In the genomic region with DNA sequence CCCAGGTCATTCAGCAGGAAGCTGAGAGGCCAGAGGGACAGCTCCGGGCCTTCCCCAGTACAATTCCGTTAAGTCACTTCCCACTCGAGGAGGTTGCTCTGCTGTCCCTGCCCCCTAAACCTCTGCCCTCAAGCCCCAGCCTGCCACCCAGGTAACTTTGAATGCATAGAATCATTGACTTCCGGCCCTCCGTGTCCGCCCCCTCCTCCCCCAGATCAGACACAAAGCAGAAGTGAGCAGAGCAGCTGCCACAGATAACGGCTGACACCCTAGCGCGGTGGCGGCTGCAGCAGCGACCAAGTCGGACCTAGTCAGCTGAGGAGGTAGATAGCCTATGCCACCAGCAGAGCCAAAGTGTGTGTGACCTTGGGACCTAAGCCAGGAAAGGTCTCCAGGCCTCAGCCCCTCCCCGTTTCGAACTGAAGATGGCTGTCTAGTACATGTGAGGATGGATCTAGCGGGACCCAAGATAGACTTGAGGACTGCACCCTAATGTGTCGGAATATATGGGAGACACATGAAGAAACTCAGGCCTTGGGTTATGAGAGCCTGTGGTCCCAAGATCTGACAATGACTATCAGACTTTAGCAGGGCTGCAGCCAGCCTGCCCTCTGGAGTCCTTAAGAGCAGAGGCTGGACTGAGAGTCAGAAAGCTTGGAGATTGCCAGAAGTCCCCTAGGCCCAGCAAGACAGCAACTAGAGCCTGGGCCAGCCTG, we compare ENCODE assay signal across 8 mouse cellular contexts. TPM values are rescaled to one million over a fixed set of nuclear protein-coding genes. Genes with fewer than 3 reads are reported as not detected.
A peak's percentile ranks its signal among the peaks of the same experiment; 100 is the strongest.
DNase-seq lines count a peak whose midpoint lies in the region; ATAC-seq and TF ChIP-seq lines count a peak whose summit lies in the region.

No protein-coding gene starts in this region.

- H3K36me3 ChIP-seq in forebrain, embryonic 10.5 days (replicated peaks): no peaks in the 10 kb centered on the region
- no peaks in the 10 kb centered on the region for H3K36me3 ChIP-seq in forebrain, embryonic 15.5 days
- no peaks in the 10 kb centered on the region for H3K36me3 ChIP-seq in heart, embryonic 14.5 days (ENCODE audit: control insufficient read depth, insufficient read depth, low read length)
- peaks cover 37% of the 10 kb centered on the region for H3K36me3 ChIP-seq in thymus, adult 2 months (ENCODE audit: control insufficient read depth, insufficient read depth, low read length)

- WGBS in forebrain, embryonic 10.5 days: 74% methylated on average over 16 of the region's 16 CpGs
- WGBS in forebrain, embryonic 15.5 days: 78% methylated on average over 16 of the region's 16 CpGs
- WGBS in heart, embryonic 14.5 days: 13% methylated on average over 16 of the region's 16 CpGs
- 4% methylated on average over 16 of the region's 16 CpGs for WGBS in thymus, adult 2 months

- H3K9ac ChIP-seq in forebrain, embryonic 15.5 days (replicated peaks): no peak overlapping the region
- H3K9ac ChIP-seq in heart, embryonic 14.5 days (ENCODE audit: low read length): no peak overlapping the region; the same call in 1 of the 2 replicates

- ATAC-seq in forebrain, embryonic 15.5 days (replicated peaks): no peak
- peak; percentile 32; the same call in 1 of the 2 replicates for ATAC-seq in heart, embryonic 14.5 days (ENCODE audit: insufficient number of reproducible peaks, insufficient read depth, low FRiP score, low read depth)

- TF ChIP-seq POLR2A in thymus, adult 2 months (IDR thresholded peaks at IDR 0.05; ENCODE audit: control insufficient read depth, extremely low read depth, insufficient read depth, low read length, poor library complexity): peak; percentile 97

- H3K4me3 ChIP-seq in forebrain, embryonic 10.5 days: no peak overlapping the region
- no peak overlapping the region for H3K4me3 ChIP-seq in forebrain, embryonic 15.5 days
- no peak overlapping the region for H3K4me3 ChIP-seq in heart, embryonic 14.5 days (ENCODE audit: control insufficient read depth in 1 of 2, insufficient read depth in 1 of 2, low read depth in 1 of 2, low read length in 2 of 2)
- H3K4me3 ChIP-seq in thymus, adult 2 months (ENCODE audit: control insufficient read depth, insufficient read depth, low read length): peak overlapping the region; percentile 99

- TF ChIP-seq CTCF in thymus, adult 2 months (IDR thresholded peaks at IDR 0.05; ENCODE audit: borderline replicate concordance, control insufficient read depth, extremely low read depth, insufficient read depth, low read length, poor library complexity): 0 out of 2 replicates have a peak, but pooled peaks have one; percentile 19

- no peaks in the 10 kb centered on the region for H3K27me3 ChIP-seq in forebrain, embryonic 10.5 days (ENCODE audit: poor library complexity, severe bottlenecking)
- H3K27me3 ChIP-seq in forebrain, embryonic 15.5 days: no peaks in the 10 kb centered on the region
- H3K27me3 ChIP-seq in heart, embryonic 14.5 days (ENCODE audit: control insufficient read depth, insufficient read depth, low read length): no peaks in the 10 kb centered on the region
- no peaks in the 10 kb centered on the region for H3K27me3 ChIP-seq in thymus, adult 2 months (ENCODE audit: control insufficient read depth, insufficient read depth, low read length)

- DNase-seq in forebrain, embryonic 10.5 days (ENCODE audit: extremely low spot score, low spot score): no peak
- peak; percentile 25 for DNase-seq in lung, postnatal 14 days
- peak; percentile 87 for DNase-seq in thymus, adult 2 months
- DNase-seq in kidney, adult 18-20 months: no peak
- no peak for DNase-seq in cerebellum, postnatal 25 days
- DNase-seq in left cerebral cortex, adult 11 months (ENCODE audit: low spot score): no peak

- H3K9me3 ChIP-seq in forebrain, embryonic 10.5 days: no peaks in the 10 kb centered on the region
- H3K9me3 ChIP-seq in forebrain, embryonic 15.5 days: no peaks in the 10 kb centered on the region
- no peaks in the 10 kb centered on the region for H3K9me3 ChIP-seq in heart, embryonic 14.5 days (ENCODE audit: control insufficient read depth, low read length)

- 0 out of 2 replicates have a peak overlapping the region, but pooled peaks have one; percentile 25 for H3K27ac ChIP-seq in forebrain, embryonic 10.5 days
- H3K27ac ChIP-seq in forebrain, embryonic 15.5 days (replicated peaks): no peak overlapping the region
- H3K27ac ChIP-seq in heart, embryonic 14.5 days (replicated peaks in 1 of 2; ENCODE audit: control insufficient read depth in 1 of 2, insufficient read depth in 1 of 2, low read depth in 2 of 2, low read length in 2 of 2): peak overlapping the region; percentile 9 to 55; a peak in 2 of 4 replicates
- H3K27ac ChIP-seq in thymus, adult 2 months (ENCODE audit: control insufficient read depth, insufficient read depth, low read length): peak overlapping the region; percentile 94

- peaks cover 6% of the 10 kb centered on the region; the same call in 1 of the 2 replicates for H3K4me1 ChIP-seq in forebrain, embryonic 10.5 days
- H3K4me1 ChIP-seq in forebrain, embryonic 15.5 days: no peaks in the 10 kb centered on the region
- H3K4me1 ChIP-seq in heart, embryonic 14.5 days (ENCODE audit: control insufficient read depth in 2 of 2, insufficient read depth in 2 of 2, low read length in 2 of 2): peaks cover 10 to 14% of the 10 kb centered on the region in 2 experiments
- H3K4me1 ChIP-seq in thymus, adult 2 months (replicated peaks; ENCODE audit: control insufficient read depth, insufficient read depth, low read length): peaks cover 66% of the 10 kb centered on the region

- no peak overlapping the region for H3K4me2 ChIP-seq in forebrain, embryonic 15.5 days (replicated peaks)
- H3K4me2 ChIP-seq in heart, embryonic 14.5 days (ENCODE audit: low read length): peak overlapping the region; percentile 26; the same call in 1 of the 2 replicates

RNA-seq across cellular contexts. Expression of a gene that starts 0.9 kb away (rescaled TPM):
- polyA plus RNA-seq in forebrain, embryonic 10.5 days (2016; fragmentation: Nextera tagmentation; extraction: Ambion mirVana): 3.1 and 6.1 TPM in 2 replicates
- polyA plus RNA-seq in forebrain, embryonic 15.5 days (2015; fragmentation: Nextera tagmentation; extraction: Ambion mirVana): 3.1 and 7.5 TPM in 2 replicates
- 8.1 and 10.0 TPM in 2 replicates for polyA plus RNA-seq in heart, embryonic 14.5 days (2014; fragmentation: Nextera tagmentation; extraction: Ambion mirVana)
- 1,833 and 1,914 TPM in 2 replicates for polyA plus RNA-seq in thymus, adult 2 months (2012; rRNA removed)

RNA-seq across cellular contexts. Expression of a gene that starts 25.1 kb away (rescaled TPM):
- 4.5 TPM in 2 replicates for polyA plus RNA-seq in forebrain, embryonic 10.5 days (2016; fragmentation: Nextera tagmentation; extraction: Ambion mirVana)
- 4.1 and 5.3 TPM in 2 replicates for polyA plus RNA-seq in forebrain, embryonic 15.5 days (2015; fragmentation: Nextera tagmentation; extraction: Ambion mirVana)
- polyA plus RNA-seq in heart, embryonic 14.5 days (2014; fragmentation: Nextera tagmentation; extraction: Ambion mirVana): 2.4 and 3.3 TPM in 2 replicates
- polyA plus RNA-seq in thymus, adult 2 months (2012; rRNA removed): 81.1 and 83.6 TPM in 2 replicates

RNA-seq across cellular contexts. Expression of a gene that starts 27.2 kb away (rescaled TPM):
- polyA plus RNA-seq in forebrain, embryonic 10.5 days (2016; fragmentation: Nextera tagmentation; extraction: Ambion mirVana): 0.09 TPM in 1 of 2 replicates, not detected in the other
- 1.0 and 1.4 TPM in 2 replicates for polyA plus RNA-seq in forebrain, embryonic 15.5 days (2015; fragmentation: Nextera tagmentation; extraction: Ambion mirVana)
- not detected in 2 replicates for polyA plus RNA-seq in heart, embryonic 14.5 days (2014; fragmentation: Nextera tagmentation; extraction: Ambion mirVana)
- polyA plus RNA-seq in thymus, adult 2 months (2012; rRNA removed): 1.6 and 2.2 TPM in 2 replicates

RNA-seq across cellular contexts. Expression of a gene that starts 40.5 kb away (rescaled TPM):
- 8.4 and 8.8 TPM in 2 replicates for polyA plus RNA-seq in forebrain, embryonic 10.5 days (2016; fragmentation: Nextera tagmentation; extraction: Ambion mirVana)
- 4.2 and 4.9 TPM in 2 replicates for polyA plus RNA-seq in forebrain, embryonic 15.5 days (2015; fragmentation: Nextera tagmentation; extraction: Ambion mirVana)
- polyA plus RNA-seq in heart, embryonic 14.5 days (2014; fragmentation: Nextera tagmentation; extraction: Ambion mirVana): 38.4 and 41.1 TPM in 2 replicates
- polyA plus RNA-seq in thymus, adult 2 months (2012; rRNA removed): 12.5 and 13.5 TPM in 2 replicates

Comparison
In these comparisons a context has a peak if more than half of its experiments do, and no peak if none do; other contexts are left out.
1. DNase-seq: peak in lung, postnatal 14 days (single experiment) and thymus, adult 2 months (single experiment); none in forebrain, embryonic 10.5 days (single experiment), kidney, adult 18-20 months (single experiment), cerebellum, postnatal 25 days (0 of 2) and left cerebral cortex, adult 11 months (single experiment).
2. RNA of a gene that starts 0.9 kb away (polyA plus RNA-seq): 1,833 to 1,914 TPM in thymus, adult 2 months; 8.1 to 10.0 TPM in heart, embryonic 14.5 days, 3.1 to 7.5 TPM in forebrain, embryonic 15.5 days and 3.1 to 6.1 TPM in forebrain, embryonic 10.5 days; every median in the first group is over 100 times any median in the second.
3. RNA of a gene that starts 25.1 kb away (polyA plus RNA-seq): 81.1 to 83.6 TPM in thymus, adult 2 months; 4.1 to 5.3 TPM in forebrain, embryonic 15.5 days, 4.5 TPM in forebrain, embryonic 10.5 days and 2.4 to 3.3 TPM in heart, embryonic 14.5 days; every median in the first group is over 10 times any median in the second.